Mouse (Mus musculus) T-cell, adult 2 months (primary cell): ENCODE data around the gene Cdc7.

Experiments used
- DNase-seq: peaks from one replicate; pipeline ENCODE4 v3.0.0; 2022; ENCODE audit warnings: low spot score

Cdc7 gene

DNA sequence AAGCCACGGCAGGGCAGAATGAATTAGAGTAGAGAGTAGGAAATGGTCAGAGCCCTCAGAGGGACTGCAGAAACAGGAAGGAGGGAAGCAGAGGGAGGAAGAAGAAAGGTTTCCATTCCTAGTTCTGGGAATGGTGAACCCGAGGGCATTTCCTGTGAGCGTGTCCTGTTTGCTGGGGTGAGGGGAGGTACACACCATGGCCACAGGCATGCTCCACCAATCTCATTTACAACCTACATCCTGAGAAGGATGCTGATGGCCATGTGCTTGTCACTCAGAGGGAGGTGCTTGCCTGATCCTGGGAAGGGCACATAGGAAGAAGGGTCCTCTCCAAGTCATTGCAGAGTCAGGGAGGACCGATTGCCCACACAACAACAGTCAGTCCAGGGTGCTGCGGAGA, 59.8 kb downstream of the Cdc7 start:
- DNase-seq: no peak

GRCm38 (mm10) chr5:107025371-107025770, 61.2 kb downstream of the Cdc7 start:
- no peak for DNase-seq

- no peak for DNase-seq
Observed at GRCm38 (mm10) chr5:107025809-107026208, 61.7 kb downstream of the Cdc7 start.

DNA sequence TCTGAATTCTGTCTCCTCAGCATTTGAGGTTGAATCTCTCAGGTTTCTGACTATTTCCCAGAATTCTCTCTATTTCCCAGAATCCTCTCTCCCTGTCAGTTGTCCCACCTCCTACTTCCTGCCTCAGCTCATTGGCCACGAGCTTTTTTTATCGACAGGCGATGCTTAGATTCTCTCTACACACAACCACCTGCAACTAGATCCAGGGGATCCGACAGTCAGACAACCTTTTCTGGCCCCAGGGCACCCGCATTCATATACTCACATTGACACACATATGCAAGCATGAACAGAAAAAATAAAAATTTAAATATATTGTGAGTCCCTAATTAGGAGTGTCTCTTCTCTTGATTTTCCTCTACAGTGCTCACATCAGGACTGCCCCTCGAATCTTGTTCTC, 63.5 kb downstream of the Cdc7 start:
- DNase-seq: no peak

DNA sequence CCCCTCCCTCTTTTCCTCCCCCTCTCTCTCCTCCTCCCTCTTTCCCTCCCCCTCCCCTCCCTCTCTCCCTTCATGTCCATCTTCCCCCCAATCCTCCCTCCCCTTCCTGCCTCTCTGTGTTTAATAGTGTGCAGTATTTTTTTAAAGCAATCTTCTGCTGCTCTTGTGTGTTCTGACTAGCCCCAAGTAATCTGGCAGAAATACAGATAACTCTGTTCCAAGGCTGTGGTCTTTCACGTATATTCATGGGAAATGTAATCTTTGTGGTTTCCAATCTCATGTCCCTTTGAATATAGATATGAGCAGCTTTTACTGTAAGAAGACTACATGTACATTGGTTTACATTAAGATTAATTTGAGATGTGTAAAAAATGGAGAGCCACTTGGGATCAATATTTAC, 64.4 kb downstream of the Cdc7 start:
- DNase-seq: no peak

DNA sequence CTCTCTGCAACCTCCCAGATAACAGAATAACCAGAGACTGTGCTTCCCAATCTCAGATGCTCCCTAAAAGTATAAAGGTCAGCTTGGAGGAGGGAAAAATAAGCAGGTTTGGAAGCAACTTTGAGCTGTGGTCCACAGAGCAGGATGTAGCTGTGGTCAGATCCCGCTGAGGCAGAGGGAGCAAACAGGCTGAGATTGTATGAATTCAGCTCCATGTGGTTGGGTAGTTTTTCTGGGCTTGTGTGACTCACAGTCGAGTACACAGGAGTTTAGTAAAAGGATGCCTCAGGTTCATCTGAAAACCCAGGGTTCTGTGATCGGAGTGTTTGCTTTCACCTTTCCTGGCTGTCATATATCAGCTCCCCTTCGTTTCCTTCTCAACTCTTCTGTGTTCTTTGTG, 65.7 kb downstream of the Cdc7 start:
- no peak for DNase-seq

DNA sequence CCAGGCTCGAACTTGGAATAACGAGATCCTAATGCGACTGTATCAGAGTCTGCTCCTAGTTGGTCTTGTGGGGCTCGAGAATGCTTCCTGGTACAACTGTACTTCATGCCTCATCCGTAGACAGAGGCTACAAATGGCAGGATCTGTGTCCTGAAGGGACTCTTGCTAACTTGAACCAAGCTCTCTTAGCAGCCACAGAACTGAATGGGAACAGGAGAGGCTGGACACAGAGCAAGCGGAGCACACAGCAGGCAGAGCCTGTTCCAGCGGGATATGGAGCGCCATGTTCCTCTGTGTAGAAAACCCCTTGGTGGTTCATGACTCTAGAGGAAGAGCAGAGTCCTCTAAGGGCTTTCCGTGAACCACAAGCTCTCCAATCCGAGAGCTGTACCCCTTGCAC, 66.7 kb downstream of the Cdc7 start:
- DNase-seq: no peak
